ENCODE assay signal across 10 mouse cellular contexts in genomic region chr14:58113180-58113579, GRCm38 (mm10). TPM values are rescaled to one million over a fixed set of nuclear protein-coding genes. Genes with fewer than 3 reads are reported as not detected.
DNase-seq lines count a peak whose midpoint lies in the region; ATAC-seq and TF ChIP-seq lines count a peak whose summit lies in the region.
"Had no signal": no experiment of that assay in that cellular context is flagged by ENCODE, and none has a peak within 500 bp of the region (broad histone marks: within the 10 kb centered on the region; RNA-seq: fewer than 3 reads in every experiment).

No protein-coding gene starts in this region.

- H3K9ac ChIP-seq in forebrain, embryonic 14.5 days (ENCODE audit: low read length): no peak overlapping the region
- no peak overlapping the region for H3K9ac ChIP-seq in kidney, postnatal 0 days (ENCODE audit: low read depth, low read length)
- H3K9ac ChIP-seq: forebrain, embryonic 15.5 days had no signal

- TF ChIP-seq CTCF in lung, adult 2 months (IDR thresholded peaks at IDR 0.05; ENCODE audit: insufficient read depth, low read length): no peak
- no peak for TF ChIP-seq CTCF in kidney, postnatal 0 days (IDR thresholded peaks at IDR 0.05; ENCODE audit: low read depth)

- H3K9me3 ChIP-seq in forebrain, embryonic 14.5 days (replicated peaks; ENCODE audit: control insufficient read depth, low read length): no peaks in the 10 kb centered on the region
- no peaks in the 10 kb centered on the region for H3K9me3 ChIP-seq in forebrain, embryonic 10.5 days
- H3K9me3 ChIP-seq in kidney, postnatal 0 days (replicated peaks; ENCODE audit: low read length): no peaks in the 10 kb centered on the region
- H3K9me3 ChIP-seq: forebrain, embryonic 15.5 days had no signal

- H3K4me2 ChIP-seq in forebrain, embryonic 14.5 days (ENCODE audit: low read length): no peak overlapping the region
- H3K4me2 ChIP-seq in kidney, postnatal 0 days (ENCODE audit: low read length): no peak overlapping the region
- H3K4me2 ChIP-seq: forebrain, embryonic 15.5 days had no signal

- no peak for TF ChIP-seq POLR2A in lung, adult 2 months (IDR thresholded peaks at IDR 0.05; ENCODE audit: borderline replicate concordance, extremely low read depth, low read depth, low read length)

- no peaks in the 10 kb centered on the region for H3K4me1 ChIP-seq in forebrain, embryonic 14.5 days (ENCODE audit: control insufficient read depth, insufficient read depth, low read length)
- H3K4me1 ChIP-seq in forebrain, embryonic 10.5 days: no peaks in the 10 kb centered on the region
- no peaks in the 10 kb centered on the region for H3K4me1 ChIP-seq in lung, adult 2 months (ENCODE audit: control insufficient read depth, insufficient read depth, low read length)
- H3K4me1 ChIP-seq in kidney, postnatal 0 days (replicated peaks; ENCODE audit: insufficient read depth, low read length): no peaks in the 10 kb centered on the region

- peak; percentile 17 for DNase-seq in forebrain, embryonic 14.5 days (ENCODE audit: low spot score)
- DNase-seq in forebrain, embryonic 10.5 days (ENCODE audit: extremely low spot score, low spot score): no peak
- peak; percentile 14 to 34 for DNase-seq in lung, postnatal 4 days
- DNase-seq in lung, adult 2 months: no peak
- peak; percentile 64 for DNase-seq in cerebellum, adult 9-10 months
- DNase-seq in kidney, postnatal 0 days (ENCODE audit: low spot score): peak; percentile 8
- no peak for DNase-seq in thymus, adult 18-20 months
- DNase-seq in liver: no peak

- WGBS in forebrain, embryonic 14.5 days: 65% methylated on average over 6 of the region's 6 CpGs
- 79% methylated on average over 6 of the region's 6 CpGs for WGBS in forebrain, embryonic 10.5 days
- WGBS in lung, adult 2 months: 46% methylated on average over 6 of the region's 6 CpGs
- WGBS in kidney, postnatal 0 days: 22% methylated on average over 6 of the region's 6 CpGs

- no peak overlapping the region for H3K4me3 ChIP-seq in forebrain, embryonic 14.5 days (ENCODE audit: low read depth, low read length)
- H3K4me3 ChIP-seq in forebrain, embryonic 10.5 days: no peak overlapping the region
- H3K4me3 ChIP-seq in lung, adult 2 months (replicated peaks; ENCODE audit: extremely low read depth, low read depth, low read length): no peak overlapping the region
- no peak overlapping the region for H3K4me3 ChIP-seq in kidney, postnatal 0 days (replicated peaks; ENCODE audit: low read depth, low read length)
- H3K4me3 ChIP-seq: forebrain, embryonic 15.5 days had no signal

- no peak for ATAC-seq in forebrain, embryonic 14.5 days
- no peak for ATAC-seq in kidney, postnatal 0 days (replicated peaks; ENCODE audit: low FRiP score, low read depth)
- ATAC-seq: forebrain, embryonic 15.5 days; inflammation-experienced regulatory T-cells, adult 6 months had no signal

- no peaks in the 10 kb centered on the region for H3K36me3 ChIP-seq in forebrain, embryonic 14.5 days (ENCODE audit: control insufficient read depth, insufficient read depth, low read length)
- H3K36me3 ChIP-seq in forebrain, embryonic 10.5 days (replicated peaks): no peaks in the 10 kb centered on the region
- no peaks in the 10 kb centered on the region for H3K36me3 ChIP-seq in kidney, postnatal 0 days (ENCODE audit: insufficient read depth, low read length)
- H3K36me3 ChIP-seq: forebrain, embryonic 15.5 days had no signal

- no peaks in the 10 kb centered on the region for H3K27me3 ChIP-seq in forebrain, embryonic 14.5 days (replicated peaks; ENCODE audit: control insufficient read depth, insufficient read depth, low read length)
- H3K27me3 ChIP-seq in forebrain, embryonic 10.5 days (ENCODE audit: poor library complexity, severe bottlenecking): no peaks in the 10 kb centered on the region
- no peaks in the 10 kb centered on the region for H3K27me3 ChIP-seq in kidney, postnatal 0 days (ENCODE audit: insufficient read depth, low read length)
- H3K27me3 ChIP-seq: forebrain, embryonic 15.5 days had no signal

- no peak overlapping the region for H3K27ac ChIP-seq in forebrain, embryonic 14.5 days (ENCODE audit: low read depth, low read length)
- H3K27ac ChIP-seq in forebrain, embryonic 10.5 days: no peak overlapping the region
- no peak overlapping the region for H3K27ac ChIP-seq in kidney, postnatal 0 days
- H3K27ac ChIP-seq: forebrain, embryonic 15.5 days had no signal

RNA-seq across cellular contexts. Expression of gene Fgf9, which starts 42.8 kb away (rescaled TPM):
- 6.5 and 9.8 TPM in 2 replicates for polyA plus RNA-seq in forebrain, embryonic 14.5 days (2014; fragmentation: Nextera tagmentation; extraction: Ambion mirVana)
- 2.1 and 3.4 TPM in 2 replicates for polyA plus RNA-seq in forebrain, embryonic 10.5 days (2016; fragmentation: Nextera tagmentation; extraction: Ambion mirVana)
- 0.20 TPM in 2 replicates for polyA plus RNA-seq in lung, adult 2 months (2012; rRNA removed)
- 15.3 and 16.3 TPM in 2 replicates for polyA plus RNA-seq in kidney, postnatal 0 days (2015; fragmentation: Nextera tagmentation; extraction: Ambion mirVana)
- polyA plus RNA-seq: inflammation-experienced regulatory T-cells, adult 6 months had no signal

Comparison
In these comparisons a context has a peak if more than half of its experiments do, and no peak if none do; other contexts are left out.
1. DNase-seq: peak in forebrain, embryonic 14.5 days (single experiment), lung, postnatal 4 days (2 of 2), cerebellum, adult 9-10 months (single experiment) and kidney, postnatal 0 days (single experiment); none in forebrain, embryonic 10.5 days (single experiment), lung, adult 2 months (single experiment), thymus, adult 18-20 months (0 of 2) and liver (single experiment).